Mouse (Mus musculus) kidney, embryonic 16.5 days (tissue): ENCODE results near the gene Calr3. TPM values are rescaled to one million over a fixed set of nuclear protein-coding genes. Genes with fewer than 3 reads are reported as not detected.

Experiments used
- ATAC-seq: fragments of 200-750 bp; cut with Nextera tagmentation; 2 replicates; pipeline ENCODE4 v1.8.0; 2017; ENCODE audit warnings: moderate TSS enrichment; ENCODE audit not compliant: low FRiP score, low TSS enrichment
- H3K27ac ChIP-seq: fragments of 300-500 bp; sonication (generic); 2 replicates; pipeline ENCODE4 v1.5.1; 2014; ENCODE audit warnings: low read length
- H3K27me3 ChIP-seq: fragments of 300-500 bp; sonication (generic); 2 replicates; pipeline ENCODE4 v1.6.1; 2014; ENCODE audit warnings: low read length, control low read depth, mixed read lengths; ENCODE audit not compliant: insufficient read depth
- H3K36me3 ChIP-seq: fragments of 300-500 bp; sonication (generic); 2 replicates; pipeline ENCODE4 v1.6.1; 2014; ENCODE audit warnings: low read length, control low read depth, mixed read lengths; ENCODE audit not compliant: insufficient read depth
- H3K4me1 ChIP-seq: fragments of 300-500 bp; sonication (generic); 2 replicates; pipeline ENCODE4 v1.6.1; 2014; ENCODE audit warnings: low read length, control low read depth, mixed read lengths; ENCODE audit not compliant: insufficient read depth
- H3K4me2 ChIP-seq: fragments of 300-500 bp; sonication (generic); replicated peaks from 2 replicates; pipeline ENCODE4 v1.6.1; 2014; ENCODE audit warnings: low read depth, low read length
- H3K4me3 ChIP-seq: fragments of 300-500 bp; sonication (generic); 2 replicates; pipeline ENCODE4 v1.5.1; 2014; ENCODE audit warnings: mild to moderate bottlenecking, low read length
- H3K9ac ChIP-seq: fragments of 300-500 bp; sonication (generic); replicated peaks from 2 replicates; pipeline ENCODE4 v1.6.1; 2014; ENCODE audit warnings: low read length
- H3K9me3 ChIP-seq: fragments of 300-500 bp; sonication (generic); 2 replicates; pipeline ENCODE4 v1.6.1; 2016; ENCODE audit warnings: low read length, control low read depth
- WGBS: fragments of 180-500 bp; shearing (Covaris S2); extraction: QIAGEN DNeasy Blood & Tissue Kit; methylation state at CpG from one replicate; pipeline ENCODE4 v1.1.7; 2014; 5-methylcytosine and 5-hydroxymethylcytosine counted together
- microRNA-seq: library from miRNA; unstranded; fragments of <30 nt; microRNA quantifications from one replicate; pipeline ENCODE4, GENCODE M21; 2016
- polyA plus RNA-seq: library from polyadenylated mRNA; unstranded; fragments of >200 nt; fragmentation: Nextera tagmentation; extraction: Ambion mirVana; gene quantifications from 2 replicates; pipeline ENCODE4 v1.2.1, GENCODE M21; 2015

The Calr3 gene
- polyA plus RNA-seq, 1 experiment from 2014 or later: 2.0 TPM

- no peak overlapping the region for H3K9ac ChIP-seq
- ATAC-seq: no peak
- H3K9me3 ChIP-seq: no peaks in the 10 kb centered on the region
- WGBS: 79% methylated on average over 5 of the region's 5 CpGs
- H3K27me3 ChIP-seq: no peaks in the 10 kb centered on the region
- no peak overlapping the region for H3K4me2 ChIP-seq
- H3K36me3 ChIP-seq: peaks cover 87% of the 10 kb centered on the region
- no peaks in the 10 kb centered on the region for H3K4me1 ChIP-seq
- H3K27ac ChIP-seq: no peak overlapping the region
- no peak overlapping the region for H3K4me3 ChIP-seq
These were observed 68.5 kb downstream of the Calr3 start for GRCm38 (mm10) chr8:72375161-72375560.

Small RNAs within 50 kb of the gene (microRNA-seq; reads per million reads assigned to microRNA genes)
- 0.95 reads per million for gene Mir7068

Other genes with a start within 250 kb of the Calr3 start
- gene Cib3, start 231.0 kb downstream of the Calr3 start, polyA plus RNA-seq: not detected in 2 replicates
- gene Gm11034, start 230.2 kb downstream of the Calr3 start, polyA plus RNA-seq: not detected in 2 replicates
- 79.5 and 80.7 TPM in 2 replicates for gene Fam32a, start 224.1 kb downstream of the Calr3 start, polyA plus RNA-seq
- 142 and 143 TPM in 2 replicates for gene Ap1m1, start 203.9 kb downstream of the Calr3 start, polyA plus RNA-seq
- gene Gm10282, start 138.6 kb downstream of the Calr3 start, polyA plus RNA-seq: 30.6 and 40.7 TPM in 2 replicates
- gene Klf2, start 124.8 kb downstream of the Calr3 start, polyA plus RNA-seq: 10.1 and 10.4 TPM in 2 replicates
- gene Eps15l1, start 22.4 kb downstream of the Calr3 start, polyA plus RNA-seq: 61.3 and 62.7 TPM in 2 replicates
- gene 1700030K09Rik, start within 50 bp of the Calr3 start, polyA plus RNA-seq: 17.9 and 19.1 TPM in 2 replicates
- 64.6 and 87.9 TPM in 2 replicates for gene Cherp, start 31.4 kb upstream of the Calr3 start, polyA plus RNA-seq
- gene Slc35e1, start 48.7 kb upstream of the Calr3 start, polyA plus RNA-seq: 8.0 and 10.1 TPM in 2 replicates
- gene Med26, start 104.4 kb upstream of the Calr3 start, polyA plus RNA-seq: 18.7 and 18.9 TPM in 2 replicates
- 114 and 116 TPM in 2 replicates for gene Smim7, start 127.2 kb upstream of the Calr3 start, polyA plus RNA-seq
- gene Tmem38a, start 128.2 kb upstream of the Calr3 start, polyA plus RNA-seq: 25.2 and 26.3 TPM in 2 replicates
- gene Nwd1, start 202.8 kb upstream of the Calr3 start, polyA plus RNA-seq: 0.09 and 0.10 TPM in 2 replicates